In genomic region chr1:138571565-138572361, GRCm38 (mm10) we compare ENCODE assay signal across 10 mouse cellular contexts. TPM values are rescaled to one million over a fixed set of nuclear protein-coding genes. Genes with fewer than 3 reads are reported as not detected.
DNase-seq lines count a peak whose midpoint lies in the region; ATAC-seq and TF ChIP-seq lines count a peak whose summit lies in the region.
"Had no signal": no experiment of that assay in that cellular context is flagged by ENCODE, and none has a peak within 500 bp of the region (broad histone marks: within the 10 kb centered on the region; RNA-seq: fewer than 3 reads in every experiment).

No protein-coding gene starts in this region.

- peak; percentile 35; the same call in 1 of the 2 replicates for ATAC-seq in lung, embryonic 14.5 days (ENCODE audit: insufficient read depth)
- ATAC-seq in forebrain, embryonic 14.5 days: peak; percentile 63
- ATAC-seq in hindbrain, postnatal 0 days: peak; percentile 69

- no peak overlapping the region for H3K4me3 ChIP-seq in lung, embryonic 14.5 days (ENCODE audit: low read depth, low read length)
- no peak overlapping the region for H3K4me3 ChIP-seq in lung, adult 2 months (replicated peaks; ENCODE audit: extremely low read depth, low read depth, low read length)
- no peak overlapping the region for H3K4me3 ChIP-seq in forebrain, embryonic 14.5 days (ENCODE audit: low read depth, low read length)
- no peak overlapping the region for H3K4me3 ChIP-seq in hindbrain, postnatal 0 days (ENCODE audit: low read length)
- H3K4me3 ChIP-seq: limb, embryonic 15.5 days had no signal

- no peaks in the 10 kb centered on the region for H3K9me3 ChIP-seq in lung, embryonic 14.5 days (ENCODE audit: low read depth, low read length)
- no peaks in the 10 kb centered on the region for H3K9me3 ChIP-seq in forebrain, embryonic 14.5 days (replicated peaks; ENCODE audit: control insufficient read depth, low read length)
- H3K9me3 ChIP-seq in hindbrain, postnatal 0 days (ENCODE audit: low read length): no peaks in the 10 kb centered on the region
- H3K9me3 ChIP-seq: limb, embryonic 15.5 days had no signal

- no peak overlapping the region for H3K9ac ChIP-seq in lung, embryonic 14.5 days
- no peak overlapping the region for H3K9ac ChIP-seq in forebrain, embryonic 14.5 days (ENCODE audit: low read length)
- no peak overlapping the region for H3K9ac ChIP-seq in hindbrain, postnatal 0 days (replicated peaks; ENCODE audit: low read length)
- H3K9ac ChIP-seq: limb, embryonic 15.5 days had no signal

- peak; percentile 11 for DNase-seq in lung, embryonic 14.5 days
- no peak for DNase-seq in lung, adult 2 months
- DNase-seq in forebrain, embryonic 14.5 days (ENCODE audit: low spot score): peak; percentile 27
- peak; percentile 34 for DNase-seq in hindbrain, postnatal 0 days (ENCODE audit: low spot score)
- peak; percentile 19 for DNase-seq in testis, postnatal 14 days (ENCODE audit: low spot score)
- no peak for DNase-seq in spleen, adult 18-20 months
- no peak for DNase-seq in right cerebral cortex, postnatal 25 days
- no peak for DNase-seq in lung, postnatal 14 days
- DNase-seq: kidney, adult 11 months had no signal

- H3K27me3 ChIP-seq in lung, embryonic 14.5 days (ENCODE audit: insufficient read depth, low read length): no peaks in the 10 kb centered on the region
- H3K27me3 ChIP-seq in forebrain, embryonic 14.5 days (replicated peaks; ENCODE audit: control insufficient read depth, insufficient read depth, low read length): no peaks in the 10 kb centered on the region
- H3K27me3 ChIP-seq in hindbrain, postnatal 0 days (ENCODE audit: insufficient read depth, low read length): no peaks in the 10 kb centered on the region
- H3K27me3 ChIP-seq: limb, embryonic 15.5 days had no signal

- no peak overlapping the region for H3K4me2 ChIP-seq in lung, embryonic 14.5 days
- peak overlapping the region; percentile 19 for H3K4me2 ChIP-seq in forebrain, embryonic 14.5 days (ENCODE audit: low read length)
- H3K4me2 ChIP-seq in hindbrain, postnatal 0 days (ENCODE audit: low read depth, low read length): peak overlapping the region; percentile 26
- H3K4me2 ChIP-seq: limb, embryonic 15.5 days had no signal

- no peak for TF ChIP-seq POLR2A in lung, adult 2 months (IDR thresholded peaks at IDR 0.05; ENCODE audit: borderline replicate concordance, extremely low read depth, low read depth, low read length)

- H3K4me1 ChIP-seq in lung, embryonic 14.5 days (ENCODE audit: insufficient read depth): no peaks in the 10 kb centered on the region
- peaks cover 5% of the 10 kb centered on the region for H3K4me1 ChIP-seq in lung, adult 2 months (ENCODE audit: control insufficient read depth, insufficient read depth, low read length)
- peaks cover 11% of the 10 kb centered on the region for H3K4me1 ChIP-seq in forebrain, embryonic 14.5 days (ENCODE audit: control insufficient read depth, insufficient read depth, low read length)
- H3K4me1 ChIP-seq in hindbrain, postnatal 0 days (ENCODE audit: insufficient read depth, low read length): 0 out of 2 replicates have a peak, but pooled peaks cover 15% of the 10 kb centered on the region

- no peak overlapping the region for H3K27ac ChIP-seq in lung, embryonic 14.5 days (ENCODE audit: low read depth)
- no peak overlapping the region for H3K27ac ChIP-seq in forebrain, embryonic 14.5 days (ENCODE audit: low read depth, low read length)
- H3K27ac ChIP-seq in hindbrain, postnatal 0 days: no peak overlapping the region
- H3K27ac ChIP-seq: limb, embryonic 15.5 days had no signal

- no peaks in the 10 kb centered on the region for H3K36me3 ChIP-seq in lung, embryonic 14.5 days (ENCODE audit: insufficient read depth)
- no peaks in the 10 kb centered on the region for H3K36me3 ChIP-seq in forebrain, embryonic 14.5 days (ENCODE audit: control insufficient read depth, insufficient read depth, low read length)
- no peaks in the 10 kb centered on the region for H3K36me3 ChIP-seq in hindbrain, postnatal 0 days (ENCODE audit: insufficient read depth, low read length)
- H3K36me3 ChIP-seq: limb, embryonic 15.5 days had no signal

- TF ChIP-seq CTCF in lung, embryonic 14.5 days (IDR thresholded peaks at IDR 0.05; ENCODE audit: low read depth): no peak
- TF ChIP-seq CTCF in lung, adult 2 months (IDR thresholded peaks at IDR 0.05; ENCODE audit: insufficient read depth, low read length): no peak
- TF ChIP-seq CTCF in hindbrain, postnatal 0 days (IDR thresholded peaks at IDR 0.05; ENCODE audit: low read depth): no peak

- WGBS in lung, embryonic 14.5 days: 52% methylated on average over 22 of the region's 22 CpGs
- WGBS in lung, adult 2 months: 73% methylated on average over 22 of the region's 22 CpGs
- WGBS in forebrain, embryonic 14.5 days: 30% methylated on average over 22 of the region's 22 CpGs
- 31% methylated on average over 22 of the region's 22 CpGs for WGBS in hindbrain, postnatal 0 days

RNA-seq across cellular contexts. Expression of gene Nek7, which starts 48.2 kb away (rescaled TPM):
- polyA plus RNA-seq in lung, embryonic 14.5 days (2014; fragmentation: Nextera tagmentation; extraction: Ambion mirVana): 33.8 and 35.1 TPM in 2 replicates
- polyA plus RNA-seq in lung, adult 2 months (2012; rRNA removed): 13.6 and 17.3 TPM in 2 replicates
- polyA plus RNA-seq in forebrain, embryonic 14.5 days (2014; fragmentation: Nextera tagmentation; extraction: Ambion mirVana): 12.9 and 13.6 TPM in 2 replicates
- 8.2 and 8.8 TPM in 2 replicates for total RNA-seq in hindbrain, postnatal 0 days (2014; rRNA removed)
- 16.3 and 16.5 TPM in 2 replicates for polyA plus RNA-seq in hindbrain, postnatal 0 days (2015; fragmentation: Nextera tagmentation; extraction: Ambion mirVana)

Comparison
In these comparisons a context has a peak if more than half of its experiments do, and no peak if none do; other contexts are left out.
1. DNase-seq: peak in lung, embryonic 14.5 days (single experiment), forebrain, embryonic 14.5 days (single experiment), hindbrain, postnatal 0 days (single experiment) and testis, postnatal 14 days (single experiment); none in lung, adult 2 months (single experiment), spleen, adult 18-20 months (0 of 2), right cerebral cortex, postnatal 25 days (single experiment) and lung, postnatal 14 days (single experiment).
2. Peak in every context shown above with its lines, with median percentiles within 50 percentile points of each other: ATAC-seq.